Mouse (Mus musculus) neural tube, embryonic 12.5 days (tissue): ENCODE measurements around the gene Gm11939. TPM values are rescaled to one million over a fixed set of nuclear protein-coding genes. Genes with fewer than 3 reads are reported as not detected.
"Not testable (repeated sequence)": the region's sequence is repeated elsewhere in the genome, so short reads cannot be mapped to it uniquely, and the experiment has no call there.

Experiments used
- ATAC-seq: fragments of 200-750 bp; cut with Nextera tagmentation; 2 replicates; pipeline ENCODE4 v1.8.0; 2017; ENCODE audit warnings: low read depth, mild to moderate bottlenecking, moderate TSS enrichment, moderate library complexity; ENCODE audit not compliant: low FRiP score
- H3K27ac ChIP-seq: fragments of 300-500 bp; sonication (generic); 2 replicates; pipeline ENCODE4 v1.5.1; 2016
- H3K27me3 ChIP-seq: fragments of 300-500 bp; sonication (generic); replicated peaks from 2 replicates; pipeline ENCODE4 v1.6.1; 2016; ENCODE audit warnings: mild to moderate bottlenecking
- H3K36me3 ChIP-seq: fragments of 300-500 bp; sonication (generic); 2 replicates; pipeline ENCODE4 v1.6.1; 2016; ENCODE audit warnings: mild to moderate bottlenecking
- H3K4me1 ChIP-seq: fragments of 300-500 bp; sonication (generic); 2 replicates; pipeline ENCODE4 v1.6.1; 2016
- H3K4me2 ChIP-seq: fragments of 300-500 bp; sonication (generic); replicated peaks from 2 replicates; pipeline ENCODE4 v1.6.1; 2016; ENCODE audit warnings: mild to moderate bottlenecking
- H3K4me3 ChIP-seq: fragments of 300-500 bp; sonication (generic); 2 replicates; pipeline ENCODE4 v1.5.1; 2016
- H3K9ac ChIP-seq: fragments of 300-500 bp; sonication (generic); 2 replicates; pipeline ENCODE4 v1.6.1; 2016; ENCODE audit warnings: mild to moderate bottlenecking
- H3K9me3 ChIP-seq: fragments of 300-500 bp; sonication (generic); 2 replicates; pipeline ENCODE4 v1.6.1; 2016; ENCODE audit warnings: mild to moderate bottlenecking
- WGBS: fragments of 180-500 bp; shearing (Covaris S2); methylation state at CpG from one replicate; pipeline ENCODE4 v1.1.7; 2016; 5-methylcytosine and 5-hydroxymethylcytosine counted together
- polyA plus RNA-seq: library from polyadenylated mRNA; unstranded; fragments of >200 nt; fragmentation: Nextera tagmentation; extraction: Ambion mirVana; gene quantifications from 2 replicates; pipeline ENCODE4 v1.2.1, GENCODE M21; 2016

Gm11939 gene
- not detected in 2 replicates for polyA plus RNA-seq

- Histone ChIP-seq H3K9me3 (no peaks in the 10 kb centered on the region), H3K27ac (no peak within 1 kb of the TSS), H3K4me1 (no peaks in the 10 kb centered on the region), H3K4me3 (no peak within 1 kb of the TSS), H3K9ac (no peak within 1 kb of the TSS), H3K4me2 (no peak within 1 kb of the TSS), H3K27me3 (no peaks in the 10 kb centered on the region), H3K36me3 (no peaks in the 10 kb centered on the region)
- WGBS, result 91% methylated on average over 9 of the region's 9 CpGs
- no peak for ATAC-seq
Observed at GRCm38 (mm10) chr11:99559366-99559765, at the start of gene Gm11939. Gm11939 (minus strand) TSS chr11:99559466.

- ATAC-seq, H3K4me1 ChIP-seq: not testable (repeated sequence)
- 61% methylated on average over 1 of the region's 1 CpGs for WGBS
Observed at GRCm38 (mm10) chr11:99603208-99603607, 43.9 kb upstream of the Gm11939 start, which contains the start of gene Gm11938. Gm11938 (minus strand) TSS chr11:99603308.

GRCm38 (mm10) chr11:99597742-99598141, 38.5 kb upstream of the Gm11939 start, which contains the start of gene Krtap9-3:
Krtap9-3 (minus strand) TSS chr11:99598105.
- WGBS, result 77% methylated on average over 6 of the region's 6 CpGs
- H3K27ac ChIP-seq, ATAC-seq, H3K27me3 ChIP-seq, H3K4me3 ChIP-seq, H3K4me1 ChIP-seq, H3K9me3 ChIP-seq, H3K9ac ChIP-seq, H3K36me3 ChIP-seq, H3K4me2 ChIP-seq: not testable (repeated sequence)

More at GRCm38 (mm10) chr11:99603208-99603607, 43.9 kb upstream of the Gm11939 start, which contains the start of gene Gm11938:
- H3K36me3 ChIP-seq, H3K4me2 ChIP-seq, H3K27me3 ChIP-seq, H3K9me3 ChIP-seq, H3K27ac ChIP-seq, H3K4me3 ChIP-seq, H3K9ac ChIP-seq: not testable (repeated sequence)

- no peak for ATAC-seq
- Histone ChIP-seq H3K4me2 (no peak within 1 kb of the TSS), H3K9me3 (no peaks in the 10 kb centered on the region), H3K4me3 (no peak within 1 kb of the TSS), H3K27ac (no peak within 1 kb of the TSS), H3K9ac (no peak within 1 kb of the TSS), H3K27me3 (no peaks in the 10 kb centered on the region), H3K4me1 (no peaks in the 10 kb centered on the region), H3K36me3 (no peaks in the 10 kb centered on the region)
- WGBS, result 90% methylated on average over 6 of the region's 6 CpGs
Observed at GRCm38 (mm10) chr11:99590981-99591380, 31.7 kb upstream of the Gm11939 start, which contains the start of gene Krtap1-3. Krtap1-3 (minus strand) TSS chr11:99591339.

GRCm38 (mm10) chr11:99585096-99585495, 25.8 kb upstream of the Gm11939 start:
- WGBS, result 92% methylated on average over 7 of the region's 7 CpGs
- Histone ChIP-seq H3K27me3 (no peaks in the 10 kb centered on the region), H3K36me3 (no peaks in the 10 kb centered on the region), H3K9me3 (no peaks in the 10 kb centered on the region), H3K9ac (no peak overlapping the region), H3K4me3 (no peak overlapping the region), H3K4me1 (no peaks in the 10 kb centered on the region), H3K4me2 (no peak overlapping the region), H3K27ac (no peak overlapping the region)
- no peak for ATAC-seq

- 69% methylated on average over 5 of the region's 5 CpGs for WGBS
- Histone ChIP-seq H3K9ac (no peak within 1 kb of the TSS), H3K27ac (no peak within 1 kb of the TSS), H3K4me2 (no peak within 1 kb of the TSS), H3K4me1 (no peaks in the 10 kb centered on the region), H3K9me3 (no peaks in the 10 kb centered on the region), H3K36me3 (no peaks in the 10 kb centered on the region), H3K4me3 (no peak within 1 kb of the TSS), H3K27me3 (no peaks in the 10 kb centered on the region)
- ATAC-seq, result no peak
Observed at GRCm38 (mm10) chr11:99583245-99583704, 24.0 kb upstream of the Gm11939 start, which contains the start of gene Krtap1-4. Krtap1-4 (minus strand) TSS chr11:99583654.

GRCm38 (mm10) chr11:99581564-99581963, 22.3 kb upstream of the Gm11939 start:
- ATAC-seq, result no peak
- Histone ChIP-seq H3K4me3 (no peak overlapping the region), H3K9ac (no peak overlapping the region), H3K27ac (no peak overlapping the region), H3K9me3 (no peaks in the 10 kb centered on the region), H3K27me3 (no peaks in the 10 kb centered on the region), H3K4me2 (no peak overlapping the region), H3K4me1 (no peaks in the 10 kb centered on the region), H3K36me3 (no peaks in the 10 kb centered on the region)
- 88% methylated on average over 6 of the region's 6 CpGs for WGBS

GRCm38 (mm10) chr11:99581051-99581450, 21.8 kb upstream of the Gm11939 start:
- WGBS, result 90% methylated on average over 5 of the region's 5 CpGs
- Histone ChIP-seq H3K9ac (no peak overlapping the region), H3K4me2 (no peak overlapping the region), H3K36me3 (no peaks in the 10 kb centered on the region), H3K4me1 (no peaks in the 10 kb centered on the region), H3K9me3 (no peaks in the 10 kb centered on the region), H3K4me3 (no peak overlapping the region), H3K27ac (no peak overlapping the region), H3K27me3 (no peaks in the 10 kb centered on the region)
- no peak for ATAC-seq

- Histone ChIP-seq H3K27ac (no peak within 1 kb of the TSS), H3K4me1 (no peaks in the 10 kb centered on the region), H3K9me3 (no peaks in the 10 kb centered on the region), H3K9ac (no peak within 1 kb of the TSS), H3K27me3 (no peaks in the 10 kb centered on the region), H3K36me3 (no peaks in the 10 kb centered on the region), H3K4me3 (no peak within 1 kb of the TSS), H3K4me2 (no peak within 1 kb of the TSS)
- ATAC-seq, result no peak
- WGBS, result 69% methylated on average over 6 of the region's 6 CpGs
Observed at GRCm38 (mm10) chr11:99580636-99581035, 21.4 kb upstream of the Gm11939 start, which contains the start of gene Krtap1-5. Krtap1-5 (minus strand) TSS chr11:99581016.

- 0 out of 2 replicates have a peak, but pooled peaks have one; percentile 76 for ATAC-seq
- no peaks in the 10 kb centered on the region for H3K36me3 ChIP-seq
- no peaks in the 10 kb centered on the region for H3K27me3 ChIP-seq
- under 1% methylated on average over 7 of the region's 7 CpGs for WGBS
- H3K4me1 ChIP-seq, result no peaks in the 10 kb centered on the region
- H3K4me3 ChIP-seq, result no peak overlapping the region
- no peaks in the 10 kb centered on the region for H3K9me3 ChIP-seq
- no peak overlapping the region for H3K9ac ChIP-seq
- no peak overlapping the region for H3K27ac ChIP-seq
- peak overlapping the region; percentile 54 for H3K4me2 ChIP-seq
Observed at GRCm38 (mm10) chr11:99574106-99574505, 14.8 kb upstream of the Gm11939 start.

- Histone ChIP-seq H3K9ac (no peak overlapping the region), H3K4me1 (no peaks in the 10 kb centered on the region), H3K4me2 (no peak overlapping the region), H3K9me3 (no peaks in the 10 kb centered on the region), H3K36me3 (no peaks in the 10 kb centered on the region), H3K4me3 (no peak overlapping the region), H3K27me3 (no peaks in the 10 kb centered on the region), H3K27ac (no peak overlapping the region)
- no peak for ATAC-seq
- WGBS, result 54% methylated on average over 4 of the region's 4 CpGs
Observed at GRCm38 (mm10) chr11:99573164-99573563, 13.9 kb upstream of the Gm11939 start.

GRCm38 (mm10) chr11:99566530-99566929, 7.3 kb upstream of the Gm11939 start, which contains the start of gene Krtap3-1:
Krtap3-1 (minus strand) TSS chr11:99566630.
- Histone ChIP-seq H3K9ac (no peak within 1 kb of the TSS), H3K27ac (no peak within 1 kb of the TSS), H3K4me2 (no peak within 1 kb of the TSS), H3K4me1 (no peaks in the 10 kb centered on the region), H3K36me3 (no peaks in the 10 kb centered on the region), H3K4me3 (no peak within 1 kb of the TSS), H3K9me3 (no peaks in the 10 kb centered on the region), H3K27me3 (no peaks in the 10 kb centered on the region)
- WGBS, result 61% methylated on average over 7 of the region's 7 CpGs
- ATAC-seq, result no peak

GRCm38 (mm10) chr11:99562580-99562979, 3.3 kb upstream of the Gm11939 start:
- H3K27me3 ChIP-seq, result no peaks in the 10 kb centered on the region
- H3K4me3 ChIP-seq, result no peak overlapping the region
- no peaks in the 10 kb centered on the region for H3K4me1 ChIP-seq
- H3K9me3 ChIP-seq, result no peaks in the 10 kb centered on the region
- no peak overlapping the region for H3K4me2 ChIP-seq
- 84% methylated on average over 6 of the region's 6 CpGs for WGBS
- H3K27ac ChIP-seq, result no peak overlapping the region
- no peaks in the 10 kb centered on the region for H3K36me3 ChIP-seq
- no peak overlapping the region for H3K9ac ChIP-seq
- no peak for ATAC-seq
